Mouse (Mus musculus): ENCODE data around the gene Rnase9.
"Not testable (repeated sequence)": the region's sequence is repeated elsewhere in the genome, so short reads cannot be mapped to it uniquely, and the experiment has no call there.

The Rnase9 gene

DNA sequence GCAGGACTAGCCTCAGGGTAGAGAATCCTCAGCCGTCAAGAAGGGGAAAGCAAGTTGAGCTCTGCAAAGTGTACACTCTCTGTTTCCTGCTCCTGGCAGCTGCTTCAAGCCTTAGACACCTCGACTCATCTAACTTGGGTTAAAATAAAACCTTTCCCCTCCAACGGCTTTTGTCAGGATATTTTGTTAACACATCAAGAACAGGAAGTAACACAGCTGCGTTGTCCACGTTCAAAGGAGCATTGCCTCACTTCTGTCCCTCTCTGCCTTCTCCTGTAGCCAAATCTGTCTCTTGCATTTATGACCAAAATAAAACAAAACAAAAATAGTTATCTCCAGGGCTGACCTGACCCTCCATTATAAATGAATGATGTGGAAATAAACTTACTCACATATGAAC, 6.2 kb upstream of the Rnase9 start:
- no peak for DNase-seq

- no peak for DNase-seq
Measured at GRCm38 (mm10) chr14:51036214-51036613, 5.5 kb downstream of the Rnase9 start.

DNA sequence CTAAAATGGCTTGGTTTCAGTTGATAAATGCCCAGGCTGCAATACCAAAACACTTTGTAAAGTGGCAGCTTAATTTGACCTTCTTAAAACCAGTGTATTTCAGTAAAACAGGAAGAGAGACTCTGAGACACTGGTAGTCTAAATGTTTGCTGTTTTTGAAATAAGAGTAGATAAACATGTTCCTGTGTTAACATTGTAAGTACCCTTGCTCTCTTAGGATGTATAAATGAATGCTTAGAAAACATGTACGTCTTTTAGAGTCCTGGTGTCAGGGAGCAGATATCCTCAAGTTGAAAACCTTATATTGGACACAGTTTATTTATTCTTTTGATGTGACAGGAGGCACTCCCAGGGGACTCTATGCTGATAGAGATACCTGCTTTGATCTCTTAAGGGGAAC, 6.5 kb downstream of the Rnase9 start:
- DNase-seq, result no peak

GRCm38 (mm10) chr14:51027387-51028155, 14.1 kb downstream of the Rnase9 start:
- peak in 1 of 2 experiments; percentile 34 for DNase-seq

DNA sequence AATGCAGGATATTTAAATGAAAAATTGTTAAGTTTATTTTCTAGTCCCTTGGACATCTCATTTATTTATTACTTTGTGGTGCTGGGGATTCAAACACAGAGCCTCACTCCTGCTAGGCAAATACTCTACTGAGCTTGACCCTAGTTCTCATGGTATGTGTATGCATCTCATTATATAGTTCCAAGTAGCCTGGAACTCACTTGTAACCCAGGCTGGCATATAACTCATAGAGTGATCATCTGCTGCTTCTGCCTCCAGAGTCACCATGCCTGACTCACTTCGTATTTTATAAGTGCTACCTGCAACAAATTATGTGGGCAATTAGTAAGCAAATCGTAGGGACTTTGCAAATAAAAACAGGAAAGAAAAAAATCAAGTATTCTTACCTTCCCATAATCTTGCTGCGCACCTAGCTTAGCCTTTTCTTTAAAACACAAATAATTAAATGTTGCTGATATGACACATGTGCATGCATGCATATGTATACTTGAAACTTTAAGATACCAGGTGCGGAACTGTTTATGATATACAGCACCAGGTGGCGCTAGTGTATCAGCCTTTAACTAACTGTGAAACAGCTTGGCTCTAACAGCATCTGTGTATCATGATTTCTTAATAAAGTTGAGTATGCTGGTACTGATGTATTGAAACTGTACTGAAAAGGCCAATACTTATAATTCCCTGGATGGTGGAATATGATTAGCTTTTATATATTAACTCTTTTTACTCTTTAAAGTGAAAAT, 15.1 kb downstream of the Rnase9 start:
- peak; percentile 67 to 86 for DNase-seq

- no peak for DNase-seq
Measured at GRCm38 (mm10) chr14:51024820-51025219, 16.8 kb downstream of the Rnase9 start.

DNA sequence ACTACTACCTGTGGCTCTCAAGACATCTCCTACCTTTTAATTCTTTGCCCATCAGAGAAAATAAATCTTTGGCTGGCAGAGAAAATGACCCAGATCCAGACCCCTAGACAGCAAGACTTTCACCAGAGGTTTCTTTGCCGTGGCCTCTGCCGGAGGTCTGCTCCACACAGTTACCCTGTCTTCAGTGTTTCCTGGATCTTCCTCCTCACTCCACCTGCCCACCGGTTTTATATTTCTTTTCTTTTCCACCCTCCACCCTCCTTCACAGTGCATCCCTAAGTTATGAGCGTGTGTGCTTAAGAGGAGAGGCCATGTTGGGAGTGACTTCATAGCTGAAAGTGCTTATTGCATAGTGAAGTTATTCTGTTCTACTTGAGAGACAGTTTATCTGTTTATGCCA, 18.2 kb downstream of the Rnase9 start:
- DNase-seq, result no peak

- DNase-seq, result peak; percentile 60 to 72
Measured at GRCm38 (mm10) chr14:51017256-51017655, 24.4 kb downstream of the Rnase9 start.

GRCm38 (mm10) chr14:51015780-51016179, 25.9 kb downstream of the Rnase9 start:
- DNase-seq, result no peak

DNA sequence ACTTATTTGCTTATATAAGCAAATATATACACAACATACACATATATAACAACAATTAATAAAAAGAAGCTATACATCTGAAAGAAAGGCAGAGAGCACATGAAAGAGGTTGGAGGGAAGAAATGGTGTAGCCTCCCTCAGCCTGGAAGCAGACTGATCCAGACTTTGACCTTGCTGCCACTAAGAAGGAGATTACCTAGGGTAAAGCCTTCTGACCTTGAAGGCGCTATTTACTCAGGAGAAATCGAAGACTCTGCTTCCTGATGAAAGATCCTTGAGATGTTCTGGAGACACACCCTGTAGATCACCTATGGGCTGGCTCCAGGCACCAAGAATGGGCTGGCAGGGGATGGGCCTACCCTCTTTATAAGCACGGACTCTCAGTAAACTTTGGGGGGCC, 26.9 kb downstream of the Rnase9 start:
- DNase-seq, result not testable (repeated sequence)

- no peak for DNase-seq
Measured at GRCm38 (mm10) chr14:51009572-51009971, 32.1 kb downstream of the Rnase9 start.

DNA sequence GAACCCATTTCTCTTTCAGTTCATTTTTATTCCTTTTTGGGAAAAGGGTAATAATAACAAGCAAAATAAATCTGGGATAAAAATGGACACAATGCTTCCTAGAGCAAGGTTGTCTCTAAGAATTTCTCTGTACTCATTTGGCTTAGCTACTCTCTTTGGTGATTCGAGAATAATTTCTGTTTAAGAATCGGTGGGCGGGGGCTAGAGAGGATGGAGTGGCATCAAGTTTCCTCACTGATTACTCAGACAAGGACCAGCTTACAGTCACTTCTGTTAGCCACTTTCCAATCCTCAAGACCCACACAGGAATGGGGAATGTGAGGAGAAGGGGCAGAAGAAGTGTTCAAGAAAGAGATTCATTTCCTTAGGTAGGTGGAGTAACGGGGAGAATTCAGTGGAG, 32.9 kb downstream of the Rnase9 start:
- DNase-seq, result no peak

GRCm38 (mm10) chr14:51007914-51008713, 33.6 kb downstream of the Rnase9 start:
- peak; percentile 44 to 74 for DNase-seq

GRCm38 (mm10) chr14:51007152-51007801, 34.4 kb downstream of the Rnase9 start, which contains the start of gene Rnase10:
Rnase10 (plus strand) TSS chr14:51007751.
- DNase-seq, result no peak

DNA sequence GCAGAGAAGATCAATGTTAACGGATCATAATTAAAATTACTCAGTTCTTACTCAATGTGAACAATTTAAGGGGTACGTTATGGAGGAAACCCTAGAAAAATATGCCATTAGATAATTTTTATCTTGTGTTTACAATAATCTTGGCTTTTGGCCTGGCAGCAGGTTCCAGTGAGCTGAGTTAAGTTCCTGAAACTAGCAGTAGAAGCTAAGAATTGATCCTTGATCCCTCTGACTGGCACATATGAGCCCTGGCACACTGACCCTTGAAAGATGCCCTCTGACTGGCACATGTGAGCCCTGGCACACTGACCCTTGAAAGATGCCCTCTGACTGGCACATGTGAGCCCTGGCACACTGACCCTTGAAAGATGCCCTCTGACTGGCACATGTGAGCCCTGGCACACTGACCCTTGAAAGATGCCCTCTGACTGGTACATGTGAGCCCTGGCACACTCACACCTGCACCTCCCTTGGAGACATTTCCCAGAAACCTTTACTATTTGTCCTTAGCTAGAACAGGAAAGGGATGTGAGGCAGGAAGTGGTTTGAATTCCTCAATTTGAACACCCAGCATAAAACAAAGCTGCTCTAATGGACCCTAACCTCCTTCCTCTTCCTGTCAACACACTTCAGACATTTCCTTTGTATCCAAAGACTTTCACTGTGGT, 43.5 kb downstream of the Rnase9 start:
- DNase-seq, result peak; percentile 28 to 65

DNA sequence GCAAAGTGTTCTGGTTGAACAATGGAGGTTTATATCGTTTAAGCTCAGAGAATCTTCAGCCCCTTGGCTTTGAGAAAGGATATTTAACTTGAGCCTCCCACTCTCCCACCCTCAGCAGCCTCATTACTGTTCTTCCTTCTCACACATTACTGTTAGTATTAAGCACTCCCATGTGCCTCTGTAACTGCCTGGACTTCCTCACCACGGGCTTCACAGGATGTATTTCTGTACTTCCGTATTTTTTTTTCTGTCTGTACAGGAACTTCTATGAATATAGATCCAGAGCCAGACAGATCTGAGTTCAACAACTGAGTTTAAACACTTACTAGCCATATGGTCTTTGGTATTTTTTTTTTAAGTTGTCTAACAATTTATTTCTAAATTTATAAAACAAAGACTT, 44.6 kb downstream of the Rnase9 start:
- DNase-seq, result no peak

- DNase-seq, result no peak
Measured at GRCm38 (mm10) chr14:50991037-50991436, 50.6 kb downstream of the Rnase9 start.

All from kidney, postnatal 25 days (tissue).